ENCODE assay signal across 14 mouse cellular contexts in the genomic region with DNA sequence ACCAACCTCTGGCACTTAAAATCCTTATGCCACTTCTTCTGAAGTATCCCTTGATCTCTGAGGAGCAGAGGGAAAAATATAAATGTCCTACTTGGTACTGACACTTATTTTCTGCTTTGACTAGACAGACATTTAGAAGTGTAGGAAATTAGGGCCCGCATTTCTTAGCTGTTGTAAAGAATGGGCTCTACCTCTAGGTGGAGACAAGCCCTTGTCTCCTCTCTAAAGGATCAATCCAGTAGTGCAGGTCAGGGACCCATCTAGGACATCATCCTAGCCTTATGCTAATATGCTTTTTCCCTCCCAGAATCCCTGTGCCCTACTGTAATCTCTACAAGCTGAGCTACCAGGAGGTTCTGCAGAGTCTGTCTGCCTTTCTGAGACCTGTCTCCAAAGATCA.
DNase-seq lines count a peak whose midpoint lies in the region; ATAC-seq and TF ChIP-seq lines count a peak whose summit lies in the region.
"Had no signal": no experiment of that assay in that cellular context is flagged by ENCODE, and none has a peak within 500 bp of the region (broad histone marks: within the 10 kb centered on the region; RNA-seq: fewer than 3 reads in every experiment).

No protein-coding gene starts in this region.

- H3K9ac ChIP-seq in intestine, postnatal 0 days (ENCODE audit: low read depth, low read length) = no peak overlapping the region
- H3K9ac ChIP-seq in intestine, embryonic 16.5 days (ENCODE audit: low read depth, low read length) = no peak overlapping the region
- H3K9ac ChIP-seq in ES-E14 (ENCODE audit: insufficient read depth, low read depth, low read length, poor library complexity, severe bottlenecking) = no peak overlapping the region
- H3K9ac ChIP-seq: heart, embryonic 15.5 days had no signal

- no peak overlapping the region for H3K4me3 ChIP-seq in cerebellum, adult 2 months (replicated peaks; ENCODE audit: insufficient read depth, low read depth, low read length)
- H3K4me3 ChIP-seq in intestine, postnatal 0 days (ENCODE audit: low read depth, low read length) = no peak overlapping the region
- H3K4me3 ChIP-seq in intestine, embryonic 16.5 days (ENCODE audit: low read length) = no peak overlapping the region
- no peak overlapping the region for H3K4me3 ChIP-seq in ES-E14 (ENCODE audit: insufficient read depth in 1 of 2, low read depth in 1 of 2, low read length in 2 of 2, poor library complexity in 1 of 2, severe bottlenecking in 1 of 2)
- H3K4me3 ChIP-seq: heart, embryonic 15.5 days; myocyte had no signal

- H3K36me3 ChIP-seq in intestine, postnatal 0 days (ENCODE audit: control insufficient read depth, insufficient read depth) = no peaks in the 10 kb centered on the region
- H3K36me3 ChIP-seq in intestine, embryonic 16.5 days (ENCODE audit: control insufficient read depth, insufficient read depth, low read length) = no peaks in the 10 kb centered on the region
- no peaks in the 10 kb centered on the region for H3K36me3 ChIP-seq in ES-E14 (ENCODE audit: control insufficient read depth, insufficient read depth, low read length, poor library complexity, severe bottlenecking)
- H3K36me3 ChIP-seq: heart, embryonic 15.5 days had no signal

- in situ Hi-C loops in ES-E14 (cut with MboI; ENCODE audit: low sequenced_read_pairs in 2 of 2, unreplicated experiment in 2 of 2) = no loop called here

- TF ChIP-seq CTCF in cerebellum, adult 2 months (IDR thresholded peaks at IDR 0.05; ENCODE audit: borderline replicate concordance, insufficient read depth, low read depth, low read length) = peak; percentile 24; the same call in 1 of the 2 replicates
- peak; percentile 53 for TF ChIP-seq CTCF in intestine, postnatal 0 days (IDR thresholded peaks at IDR 0.05; ENCODE audit: low read depth)

- no peak for ATAC-seq in intestine, postnatal 0 days
- ATAC-seq in intestine, embryonic 16.5 days = no peak
- ATAC-seq: hindbrain, embryonic 16.5 days had no signal

- H3K9me3 ChIP-seq in intestine, postnatal 0 days (ENCODE audit: control insufficient read depth) = no peaks in the 10 kb centered on the region
- H3K9me3 ChIP-seq in intestine, embryonic 16.5 days (ENCODE audit: control insufficient read depth, low read length) = no peaks in the 10 kb centered on the region
- H3K9me3 ChIP-seq in ES-E14 (ENCODE audit: control insufficient read depth, insufficient read depth, low read depth, low read length) = no peaks in the 10 kb centered on the region
- H3K9me3 ChIP-seq: heart, embryonic 15.5 days had no signal

- H3K4me2 ChIP-seq in intestine, postnatal 0 days (replicated peaks; ENCODE audit: low read depth) = no peak overlapping the region
- no peak overlapping the region for H3K4me2 ChIP-seq in intestine, embryonic 16.5 days (ENCODE audit: low read depth, low read length)
- H3K4me2 ChIP-seq: heart, embryonic 15.5 days; midbrain, embryonic 11.5 days had no signal

- no peaks in the 10 kb centered on the region for H3K4me1 ChIP-seq in cerebellum, adult 2 months (ENCODE audit: control insufficient read depth, insufficient read depth, low read length)
- no peaks in the 10 kb centered on the region for H3K4me1 ChIP-seq in intestine, postnatal 0 days (replicated peaks; ENCODE audit: control insufficient read depth, insufficient read depth, low read length)
- H3K4me1 ChIP-seq in intestine, embryonic 16.5 days (ENCODE audit: control insufficient read depth, insufficient read depth, low read length) = no peaks in the 10 kb centered on the region
- no peaks in the 10 kb centered on the region for H3K4me1 ChIP-seq in ES-E14 (ENCODE audit: control insufficient read depth in 2 of 2, insufficient read depth in 2 of 2, low read length in 2 of 2, poor library complexity in 1 of 2)
- H3K4me1 ChIP-seq: heart, embryonic 15.5 days had no signal

- peak in 1 of 2 experiments; percentile 1 for DNase-seq in cerebellum, adult 2 months
- no peak for DNase-seq in cerebellum, postnatal 4 days (ENCODE audit: low spot score in 2 of 2)
- peak; percentile 6 for DNase-seq in ES-E14 (ENCODE audit: low read depth, low spot score)
- peak; percentile 2 for DNase-seq in fibroblast of lung, adult 2 months (ENCODE audit: low read depth)
- DNase-seq in adrenal gland, adult 2 months = no peak
- no peak for DNase-seq in right cerebral cortex, adult 18-20 months
- DNase-seq: kidney, adult 9 months; lung, postnatal 14 days had no signal

- no peak for TF ChIP-seq POLR2A in cerebellum, adult 2 months (IDR thresholded peaks at IDR 0.05; ENCODE audit: borderline replicate concordance, insufficient read depth, low read length)

- WGBS in cerebellum, adult 2 months = 89% methylated on average over 1 of the region's 1 CpGs
- WGBS in intestine, postnatal 0 days = 72% methylated on average over 1 of the region's 1 CpGs
- WGBS in intestine, embryonic 16.5 days = 79% methylated on average over 1 of the region's 1 CpGs

- H3K27me3 ChIP-seq in cerebellum, adult 2 months (ENCODE audit: control insufficient read depth, insufficient read depth, low read length) = no peaks in the 10 kb centered on the region
- no peaks in the 10 kb centered on the region for H3K27me3 ChIP-seq in intestine, postnatal 0 days (replicated peaks; ENCODE audit: control insufficient read depth, insufficient read depth, low read length)
- H3K27me3 ChIP-seq in intestine, embryonic 16.5 days (replicated peaks; ENCODE audit: control insufficient read depth, insufficient read depth, low read length) = no peaks in the 10 kb centered on the region
- H3K27me3 ChIP-seq: heart, embryonic 15.5 days had no signal

- H3K27ac ChIP-seq in cerebellum, adult 2 months (ENCODE audit: insufficient read depth, low read length) = no peak overlapping the region
- H3K27ac ChIP-seq in intestine, postnatal 0 days (ENCODE audit: low read depth, low read length) = no peak overlapping the region
- no peak overlapping the region for H3K27ac ChIP-seq in intestine, embryonic 16.5 days (ENCODE audit: low read length)
- H3K27ac ChIP-seq in ES-E14 (ENCODE audit: insufficient read depth, low read depth, low read length, poor library complexity, severe bottlenecking) = no peak overlapping the region
- H3K27ac ChIP-seq: heart, embryonic 15.5 days had no signal

TF ChIP-seq in ES-E14, 5 proteins besides CTCF, POLR2A, EP300 and RAD21:
- no peak for TF ChIP-seq HCFC1 (IDR thresholded peaks at IDR 0.05; ENCODE audit: borderline replicate concordance, insufficient read depth, low read length)
- TF ChIP-seq CHD2 (IDR thresholded peaks at IDR 0.05; ENCODE audit: low read depth, low read length) = no peak
- TF ChIP-seq MAFK (IDR thresholded peaks at IDR 0.05; ENCODE audit: insufficient read depth, low read depth, low read length) = no peak
- TF ChIP-seq ZNF384 (IDR thresholded peaks at IDR 0.05; ENCODE audit: low read depth, low read length) = no peak
- no peak for TF ChIP-seq ZC3H11A (IDR thresholded peaks at IDR 0.05; ENCODE audit: borderline replicate concordance, low read depth, low read length)

Comparison
In these comparisons a context has a peak if more than half of its experiments do, and no peak if none do; other contexts are left out.
1. DNase-seq: peak in ES-E14 (single experiment) and fibroblast of lung, adult 2 months (single experiment); none in cerebellum, postnatal 4 days (0 of 2), adrenal gland, adult 2 months (single experiment) and right cerebral cortex, adult 18-20 months (single experiment).